Mouse (Mus musculus): ENCODE data around the gene Jade1. TPM values are rescaled to one million over a fixed set of nuclear protein-coding genes. Genes with fewer than 3 reads are reported as not detected.

Gene Jade1
- polyA plus RNA-seq (2012; rRNA removed): 3.4 TPM in 2 replicates

DNA sequence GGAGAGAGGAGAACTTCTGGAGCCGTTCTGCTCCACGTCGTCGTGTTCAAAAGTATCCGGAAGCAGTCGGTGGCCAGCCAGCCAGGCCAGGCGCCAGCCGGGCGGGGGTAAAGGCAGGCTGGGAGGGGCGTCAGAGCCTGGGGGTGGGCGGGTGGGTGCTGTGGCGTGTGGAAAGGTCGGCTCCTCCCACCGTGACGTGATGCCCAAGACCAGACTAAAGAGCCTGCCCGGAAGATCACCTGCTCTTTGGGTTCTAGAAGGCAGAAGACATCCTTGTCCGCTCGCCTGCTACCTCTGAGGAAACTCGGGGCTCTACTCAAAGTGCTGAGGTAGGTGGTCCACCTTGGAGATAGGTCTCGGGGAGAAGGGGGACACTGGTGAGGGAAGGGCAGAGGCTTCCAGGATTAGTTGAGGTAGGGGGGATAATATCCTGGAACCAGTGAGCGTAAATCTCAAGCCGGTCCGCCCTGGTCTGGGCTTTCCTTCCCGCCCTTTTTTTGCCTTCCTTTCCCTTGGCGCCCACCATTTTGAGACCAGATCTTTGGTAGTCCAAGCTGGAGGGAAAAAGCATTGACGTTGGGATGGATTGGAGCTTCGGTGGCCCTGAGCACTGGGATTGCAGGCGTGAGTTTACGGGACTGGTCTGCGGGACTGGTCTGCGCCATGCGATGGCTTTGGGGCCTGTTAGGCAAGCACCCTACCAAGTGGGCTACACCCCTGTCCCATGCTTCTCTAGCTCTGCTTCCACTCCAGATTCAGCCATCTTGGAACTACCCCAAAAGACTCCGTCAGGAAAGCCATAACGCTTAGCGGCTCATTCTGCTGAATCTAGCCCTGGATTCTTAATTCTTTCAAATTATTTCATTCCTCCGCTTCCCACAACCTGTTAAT is at the start of gene Jade1:
Gene Jade1, plus strand, starts transcription at position 241 of the 891 bp plus-strand sequence.

Other genes with a start within 250 kb of the Jade1 start
- 2.4 and 2.5 TPM in 2 replicates for gene Sclt1, start 186.8 kb downstream of the Jade1 start, polyA plus RNA-seq (2012; rRNA removed)
- 1.8 and 2.1 TPM in 2 replicates for gene D3Ertd751e, start 186.9 kb downstream of the Jade1 start, polyA plus RNA-seq (2012; rRNA removed)